Mouse (Mus musculus) kidney, adult 2 months (tissue): ENCODE results near the gene Snap91.

Source experiments
- CTCF ChIP-seq: fragments of 200-500 bp; conservative IDR thresholded peaks from 2 replicates; pipeline ENCODE4 v1.5.1; 2011; ENCODE audit warnings: low read depth, mild to moderate bottlenecking, control low read depth, low read length, moderate library complexity, mixed read lengths; ENCODE audit not compliant: insufficient read depth, insufficient read length
- POLR2A ChIP-seq: fragments of 200-500 bp; IDR thresholded peaks from one replicate; pipeline ENCODE4 v1.6.1; 2011; ENCODE audit warnings: low read depth, low read length, control low read depth

DNA sequence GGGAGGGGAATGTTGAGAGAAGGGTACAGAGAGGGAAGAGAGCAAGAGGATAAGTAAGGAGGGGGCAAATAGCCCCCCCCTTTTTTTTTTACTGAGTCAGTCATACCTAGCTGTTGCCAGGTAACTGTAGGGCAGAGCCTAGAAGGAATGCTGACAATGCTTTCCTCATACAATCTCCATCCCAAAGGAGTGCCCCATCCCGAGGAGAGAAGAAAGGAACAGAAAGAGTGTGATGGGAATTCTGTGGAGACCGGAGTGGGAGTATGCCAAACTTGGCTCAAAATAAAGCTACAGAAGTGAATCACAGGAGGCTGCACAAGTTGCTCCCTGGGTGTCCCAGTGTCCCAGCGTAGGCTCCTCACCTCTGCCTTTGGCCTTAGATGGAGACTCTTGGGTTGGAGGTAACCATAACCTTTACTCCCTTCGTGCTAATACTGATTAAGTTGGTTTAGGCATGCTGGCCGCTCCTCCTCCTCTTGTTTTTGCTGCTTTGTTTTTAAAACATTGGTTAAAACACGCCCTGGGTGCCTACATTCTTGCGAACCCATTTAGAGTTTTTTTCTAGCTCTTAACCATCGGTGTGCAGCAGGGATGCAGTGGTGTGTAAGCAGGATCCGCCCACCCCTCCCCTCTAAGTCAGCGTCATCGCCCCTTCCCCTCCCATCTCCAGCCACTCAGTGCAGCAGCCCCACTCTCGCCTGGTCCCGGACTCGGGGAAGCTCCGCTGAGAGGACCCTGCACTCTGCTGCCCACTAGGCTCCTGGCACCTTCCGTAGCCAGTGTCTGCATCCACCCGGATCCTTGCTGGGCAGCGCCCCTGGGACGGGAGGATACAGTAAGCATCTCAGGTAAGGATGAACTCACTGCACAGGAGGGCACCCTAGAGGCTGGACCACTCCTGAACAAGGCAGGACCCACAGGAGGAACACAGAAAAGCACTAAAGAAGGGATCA, 137.2 kb downstream of the Snap91 start, which contains the start of gene Prss35:
- TF ChIP-seq CTCF (no peak), POLR2A (no peak)
